Mouse (Mus musculus): Measurements from ENCODE around the gene Smim22.

Smim22 gene

GRCm38 (mm10) chr16:5007067-5007466 is at the start of gene Smim22:
TSS of gene Smim22 (plus strand) at chr16:5007288.
- ChIA-PET CTCF (no interaction called here), POLR2A (interaction anchor here in 3 of 4 experiments (0.5 to 1.4 kb wide), 5 partner anchors 9 to 196 kb away, joined by 3 to 5 read pairs (median 4); partner anchors contain the start of gene Nudt16l1 (in 1 of the 3))

DNA sequence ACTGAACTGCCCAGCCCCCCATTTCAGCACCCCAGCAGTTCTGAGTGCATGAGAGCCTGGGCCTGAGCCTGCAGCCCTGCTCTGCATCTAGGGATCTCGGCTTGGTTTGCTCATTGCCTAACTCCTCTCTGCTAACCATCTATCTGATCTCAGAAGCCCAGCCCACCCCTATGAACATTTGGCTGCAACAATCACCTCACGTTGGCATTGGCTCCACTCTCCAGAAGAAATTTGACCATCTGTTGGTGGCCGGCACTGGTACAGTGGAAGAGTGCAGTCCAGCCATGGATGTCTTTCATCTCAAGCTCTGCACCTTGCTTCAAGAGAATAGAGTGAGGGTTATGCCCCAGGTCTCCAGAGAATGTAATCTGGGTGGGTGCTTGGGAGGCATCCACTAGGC is 49.6 kb upstream of the Smim22 start:
- POLR2A ChIA-PET, result interaction anchor here in 2 of 4 experiments (0.5 to 2.1 kb wide), 12 partner anchors 9 to 371 kb away, joined by 3 to 8 read pairs (median 4); partner anchors contain the start of genes Nudt16l1 (in 2 of the 2) and Rogdi (in 1 of the 2)
- CTCF ChIA-PET, result interaction anchor here in 1 of 4 experiments (0.7 kb wide), 1 partner anchor 43 kb away, joined by 3 read pairs; no protein-coding TSS in a partner anchor

- CTCF ChIA-PET, result interaction anchor here in 2 of 4 experiments (0.7 to 1.2 kb wide), 2 partner anchors 19 to 46 kb away, joined by 3 to 4 read pairs; no protein-coding TSS in a partner anchor
- POLR2A ChIA-PET, result interaction anchor here in 2 of 4 experiments (0.9 to 1.7 kb wide), 8 partner anchors 10 to 80 kb away, joined by 3 to 6 read pairs (median 4); partner anchors contain the start of genes Rogdi (in 2 of the 2), Nudt16l1 (in 1 of the 2) and Ubald1 (in 1 of the 2)
Observed at GRCm38 (mm10) chr16:4960260-4960659, 46.8 kb upstream of the Smim22 start.

DNA sequence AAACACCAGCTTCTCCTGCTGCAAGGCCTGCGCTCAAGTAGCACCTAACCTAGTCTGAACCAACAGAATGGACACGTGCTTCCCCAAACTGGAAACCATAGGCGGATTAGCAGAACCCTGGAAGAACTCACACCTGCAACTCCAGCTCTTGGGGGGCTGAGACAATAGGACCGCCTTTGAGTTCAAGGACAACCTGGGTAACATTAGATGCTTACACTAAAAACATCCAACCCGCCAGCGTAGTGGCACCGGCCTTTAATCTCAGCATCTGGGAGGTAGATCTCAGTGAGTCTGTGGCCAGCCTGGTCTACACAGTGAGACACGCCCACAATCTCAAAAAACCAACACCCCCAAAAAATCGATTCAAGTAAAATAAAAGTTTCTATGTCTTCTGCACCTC is 43.7 kb upstream of the Smim22 start:
- POLR2A ChIA-PET, result interaction anchor here in 3 of 4 experiments (0.6 to 2.3 kb wide), 5 partner anchors 17 to 271 kb away, joined by 3 to 14 read pairs (median 3); partner anchors contain the start of genes Rogdi (in 1 of the 3) and Ubn1 (in 1 of the 3)
- CTCF ChIA-PET, result interaction anchor here in 1 of 4 experiments (1.6 kb wide), 1 partner anchor 334 kb away, joined by 3 read pairs; no protein-coding TSS in a partner anchor

DNA sequence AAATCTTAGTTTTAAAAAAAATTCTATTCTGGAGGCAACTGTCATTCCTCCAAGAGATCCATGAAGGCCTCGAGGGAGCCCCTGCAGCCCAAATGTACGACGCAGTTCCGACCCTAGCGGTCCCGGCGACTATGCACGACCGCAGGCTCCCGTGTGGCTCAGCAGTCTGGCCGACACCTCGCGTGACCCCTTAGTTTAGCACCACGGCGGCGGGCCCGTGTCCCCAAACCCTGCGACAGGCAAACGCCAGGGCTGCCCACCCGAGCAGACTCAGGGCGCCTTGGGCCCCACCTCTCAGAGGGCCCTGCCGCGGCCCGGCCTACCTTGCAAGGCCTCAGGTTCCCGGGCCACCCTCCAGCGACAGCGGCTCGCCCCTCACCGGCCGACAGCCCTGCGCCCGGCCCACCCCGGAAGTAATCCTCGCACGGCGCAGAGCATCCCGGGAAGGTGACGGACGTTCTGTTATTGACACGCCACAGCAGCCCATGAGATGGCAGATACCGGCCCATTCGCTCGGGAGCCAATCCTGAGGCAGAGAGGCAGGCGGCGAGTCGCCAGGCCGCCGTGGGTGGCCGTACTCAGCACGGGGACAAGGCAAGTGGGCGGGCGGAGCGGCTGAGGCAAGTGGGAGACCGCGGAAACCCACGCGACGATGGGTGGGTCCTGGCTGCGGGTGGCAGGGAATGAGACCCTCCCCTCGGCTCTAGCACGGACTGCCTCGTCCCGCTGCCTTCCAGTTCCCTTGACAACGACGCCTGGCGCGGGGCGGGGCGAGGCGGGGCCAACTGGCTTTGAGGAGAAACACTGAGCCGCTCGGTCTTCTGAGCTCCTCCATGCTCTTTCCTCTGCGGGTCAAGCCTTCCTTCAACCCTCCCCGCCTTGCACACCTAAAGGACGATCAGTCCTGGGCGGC is 43.0 kb upstream of the Smim22 start, which contains the start of gene Anks3:
Gene Anks3, minus strand, starts transcription at position 409 of the 913 bp plus-strand sequence.
- ChIA-PET CTCF (interaction anchor here in 3 of 4 experiments (0.5 to 1.6 kb wide), 6 partner anchors 10 to 334 kb away, joined by 3 to 5 read pairs (median 3); partner anchors contain the start of gene Cdip1 (in 1 of the 3)), POLR2A (interaction anchor here (0.5 to 2.3 kb wide), 36 partner anchors 9 to 1095 kb away, joined by 3 to 14 read pairs (median 4); partner anchors contain the start of genes Ubald1 (in 3 of the 4), Ubn1 (in 3 of the 4), Glyr1 (in 2 of the 4) and Nudt16l1 (in 2 of the 4))

- CTCF ChIA-PET, result interaction anchor here in 3 of 4 experiments (0.7 to 1.6 kb wide), 6 partner anchors 15 to 335 kb away, joined by 3 to 5 read pairs (median 3); partner anchors contain the start of gene Cdip1 (in 1 of the 3)
- POLR2A ChIA-PET, result interaction anchor here in 3 of 4 experiments (0.6 to 2.3 kb wide), 33 partner anchors 9 to 1096 kb away, joined by 3 to 14 read pairs (median 4); partner anchors contain the start of genes Glyr1 (in 2 of the 3), Nudt16l1 (in 2 of the 3), Rogdi (in 2 of the 3) and Ubn1 (in 2 of the 3)
Observed at GRCm38 (mm10) chr16:4964731-4965391, 42.2 kb upstream of the Smim22 start.

- CTCF ChIA-PET, result interaction anchor here in 2 of 4 experiments (0.7 to 1.3 kb wide), 3 partner anchors 14 to 234 kb away, joined by 3 to 4 read pairs (median 3); partner anchors contain the start of gene Cdip1 (in 1 of the 2)
- POLR2A ChIA-PET, result interaction anchor here in 3 of 4 experiments (0.6 to 1.8 kb wide), 15 partner anchors 9 to 382 kb away, joined by 3 to 14 read pairs (median 4); partner anchors contain the start of genes Glyr1 (in 1 of the 3), Rogdi (in 1 of the 3), Ubald1 (in 1 of the 3) and Ubn1 (in 1 of the 3)
Observed at GRCm38 (mm10) chr16:4965392-4966129, 41.5 kb upstream of the Smim22 start.

- POLR2A ChIA-PET, result interaction anchor here in 3 of 4 experiments (0.7 to 1.6 kb wide), 4 partner anchors 10 to 89 kb away, joined by 3 to 4 read pairs (median 4); partner anchors contain the start of gene Ubald1 (in 1 of the 3)
- CTCF ChIA-PET, result interaction anchor here in 1 of 4 experiments (1.3 kb wide), 1 partner anchor 301 kb away, joined by 3 read pairs; no protein-coding TSS in a partner anchor
Observed at GRCm38 (mm10) chr16:4968426-4968825, 38.7 kb upstream of the Smim22 start.

GRCm38 (mm10) chr16:4969055-4969843 is 37.8 kb upstream of the Smim22 start:
- ChIA-PET POLR2A (interaction anchor here in 2 of 4 experiments (1.3 to 1.6 kb wide), 2 partner anchors 9 to 18 kb away, joined by 4 read pairs; no protein-coding TSS in a partner anchor), CTCF (no interaction called here)

- CTCF ChIA-PET, result interaction anchor here (0.6 to 2.0 kb wide), 6 partner anchors 8 to 71 kb away, joined by 3 to 5 read pairs (median 3); no protein-coding TSS in a partner anchor
- POLR2A ChIA-PET, result interaction anchor here in 3 of 4 experiments (0.6 to 3.0 kb wide), 21 partner anchors 9 to 284 kb away, joined by 3 to 16 read pairs (median 4); partner anchors contain the start of genes Rogdi (in 2 of the 3), Ubald1 (in 2 of the 3), Eef2kmt (in 1 of the 3) and Glyr1 (in 1 of the 3)
Observed at GRCm38 (mm10) chr16:4971626-4972025, 35.5 kb upstream of the Smim22 start.

GRCm38 (mm10) chr16:4974521-4974920 is 32.6 kb upstream of the Smim22 start:
- ChIA-PET CTCF (interaction anchor here in 3 of 4 experiments (0.6 to 1.7 kb wide), 4 partner anchors 9 to 205 kb away, joined by 3 to 5 read pairs (median 3); no protein-coding TSS in a partner anchor), POLR2A (interaction anchor here in 3 of 4 experiments (0.6 to 2.6 kb wide), 13 partner anchors 8 to 433 kb away, joined by 3 to 9 read pairs (median 4); partner anchors contain the start of genes Anks3 (in 2 of the 3), Rogdi (in 2 of the 3), Glyr1 (in 1 of the 3) and Srl (in 1 of the 3))

DNA sequence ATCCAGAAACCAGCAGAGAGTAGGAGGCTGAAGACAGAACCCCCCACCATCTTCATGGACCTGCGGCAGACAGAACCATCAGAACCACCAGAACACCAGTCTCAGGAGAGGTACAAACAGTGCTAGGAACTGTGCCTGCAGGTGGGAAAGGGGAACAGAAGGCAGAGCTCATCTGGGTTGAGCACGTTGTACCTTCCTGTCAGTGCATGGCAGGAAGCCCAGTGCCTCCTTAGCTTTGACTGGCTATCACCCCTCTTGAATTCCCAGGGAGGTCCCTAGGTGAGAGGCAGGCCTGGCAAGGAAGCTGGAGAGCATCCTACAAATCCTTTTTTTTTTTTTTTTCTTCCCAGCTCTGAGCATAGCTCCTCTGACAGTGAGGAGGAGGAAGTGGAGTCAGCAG is 30.9 kb upstream of the Smim22 start:
- ChIA-PET POLR2A (interaction anchor here in 3 of 4 experiments (0.6 to 2.0 kb wide), 9 partner anchors 11 to 841 kb away, joined by 3 to 7 read pairs (median 4); partner anchors contain the start of genes Rogdi (in 2 of the 3), Anks3 (in 1 of the 3), Glyr1 (in 1 of the 3) and Ubald1 (in 1 of the 3)), CTCF (interaction anchor here in 2 of 4 experiments (0.6 kb wide), 2 partner anchors 19 to 171 kb away, joined by 3 to 13 read pairs; no protein-coding TSS in a partner anchor)

DNA sequence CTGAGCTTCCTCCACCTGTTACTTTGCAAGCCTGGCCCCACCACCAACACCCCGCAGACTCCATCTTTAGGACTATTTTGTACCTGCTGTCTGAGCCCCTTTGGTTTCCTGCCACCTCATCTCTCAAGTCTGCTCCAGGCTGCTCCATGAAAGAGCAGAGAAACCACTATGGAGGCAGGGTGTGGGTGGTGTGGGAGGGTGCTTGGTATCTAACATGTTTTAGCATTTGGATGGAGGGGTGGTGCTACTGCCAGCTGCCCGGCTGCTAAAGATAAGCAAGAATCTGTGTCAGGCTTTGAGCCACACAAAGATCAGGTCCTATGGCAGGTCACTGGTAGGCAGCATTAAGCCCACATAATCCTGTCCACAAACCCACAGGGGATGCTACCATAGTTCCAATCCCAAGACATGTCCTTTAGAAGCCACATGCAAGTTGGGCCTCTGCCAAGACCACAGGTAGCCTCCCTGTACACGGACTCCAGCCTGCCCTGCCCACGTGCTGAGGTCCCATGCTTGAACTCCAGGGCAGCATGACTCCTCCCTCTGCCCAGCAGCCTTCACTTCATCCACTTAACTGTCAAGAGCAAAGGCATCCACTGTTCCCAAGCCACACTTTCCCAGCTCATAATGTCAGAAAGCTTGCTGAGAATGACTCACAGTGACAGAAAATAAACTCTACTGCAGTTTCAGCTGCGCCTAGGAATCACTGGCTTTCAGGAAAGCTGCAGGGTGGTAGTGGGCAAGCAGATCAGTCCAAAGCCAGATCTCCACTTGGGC is 28.6 kb upstream of the Smim22 start:
- ChIA-PET CTCF (interaction anchor here in 1 of 4 experiments (1.6 kb wide), 1 partner anchor 64 kb away, joined by 3 read pairs; no protein-coding TSS in a partner anchor), POLR2A (interaction anchor here in 3 of 4 experiments (0.6 to 1.2 kb wide), 4 partner anchors 10 to 272 kb away, joined by 3 to 4 read pairs (median 4); no protein-coding TSS in a partner anchor)

DNA sequence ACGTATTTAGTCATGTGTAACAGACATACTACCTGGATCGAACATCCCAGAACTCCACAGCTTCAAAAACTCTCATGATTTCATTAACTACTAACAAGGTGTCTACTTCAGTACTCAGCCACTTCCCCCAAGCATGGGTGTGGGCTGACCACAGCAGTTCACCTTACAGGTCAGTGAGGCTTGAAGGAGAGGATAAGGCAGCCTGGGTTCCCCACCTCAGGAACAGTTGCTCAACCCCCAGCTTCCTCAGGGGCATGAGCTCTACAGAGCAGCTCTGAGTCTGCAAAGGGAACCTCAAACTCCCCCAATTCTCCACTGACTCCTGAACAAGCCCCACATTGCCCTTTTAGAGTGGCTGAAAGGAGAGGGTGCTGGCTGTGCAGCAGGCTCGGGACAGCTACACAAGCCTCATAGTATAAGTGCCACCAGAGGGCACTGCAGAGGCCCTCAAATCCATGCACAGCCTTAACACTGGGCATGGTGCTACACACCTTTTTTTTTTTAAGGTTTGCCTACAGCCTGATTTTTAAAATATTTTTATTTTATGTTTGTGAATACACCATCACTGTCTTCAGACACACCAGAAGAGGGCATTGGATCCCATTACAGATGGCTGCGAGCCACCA is 27.2 kb upstream of the Smim22 start:
- ChIA-PET CTCF (interaction anchor here (0.6 to 1.6 kb wide), 15 partner anchors 8 to 265 kb away, joined by 3 to 5 read pairs (median 3); partner anchors contain the start of genes Anks3 (in 1 of the 4) and Rogdi (in 1 of the 4)), POLR2A (interaction anchor here in 2 of 4 experiments (0.6 to 3.3 kb wide), 5 partner anchors 9 to 270 kb away, joined by 3 to 16 read pairs (median 3); partner anchors contain the start of genes Rogdi (in 1 of the 2) and Ubald1 (in 1 of the 2))

Measured in embryonic stem cell, embryonic (primary cell).